Mouse (Mus musculus) forebrain, postnatal 0 days (tissue): ENCODE results near the gene Slc7a4. TPM values are rescaled to one million over a fixed set of nuclear protein-coding genes. Genes with fewer than 3 reads are reported as not detected.

Source experiments
- ATAC-seq: fragments of 200-750 bp; cut with Nextera tagmentation; 2 replicates; pipeline ENCODE4 v1.8.0; 2017; ENCODE audit warnings: mild to moderate bottlenecking, moderate library complexity
- DNase-seq: peaks from one replicate; pipeline ENCODE4 v3.0.0-alpha.2; 2015
- H3K27ac ChIP-seq: fragments of 300-500 bp; sonication (generic); 2 replicates; pipeline ENCODE4 v1.5.1; 2014; ENCODE audit warnings: low read depth, mild to moderate bottlenecking, antibody characterized with exemption, low read length, moderate library complexity, mixed read lengths
- H3K27me3 ChIP-seq: fragments of 300-500 bp; sonication (generic); 2 replicates; pipeline ENCODE4 v1.6.1; 2014; ENCODE audit warnings: mild to moderate bottlenecking, low read length, mixed read lengths; ENCODE audit not compliant: insufficient read depth
- H3K36me3 ChIP-seq: fragments of 300-500 bp; sonication (generic); 2 replicates; pipeline ENCODE4 v1.6.1; 2014; ENCODE audit warnings: mild to moderate bottlenecking, moderate library complexity; ENCODE audit not compliant: insufficient read depth
- H3K4me1 ChIP-seq: fragments of 300-500 bp; sonication (generic); 2 replicates; pipeline ENCODE4 v1.6.1; 2014; ENCODE audit warnings: antibody characterized with exemption; ENCODE audit not compliant: insufficient read depth
- H3K4me2 ChIP-seq: fragments of 300-500 bp; sonication (generic); 2 replicates; pipeline ENCODE4 v1.6.1; 2014; ENCODE audit warnings: low read depth, mild to moderate bottlenecking, moderate library complexity
- H3K4me3 ChIP-seq: fragments of 300-500 bp; sonication (generic); 2 replicates; pipeline ENCODE4 v1.5.1; 2014; ENCODE audit warnings: low read depth, low read length, mixed read lengths
- H3K9ac ChIP-seq: fragments of 300-500 bp; sonication (generic); 2 replicates; pipeline ENCODE4 v1.6.1; 2014; ENCODE audit warnings: mild to moderate bottlenecking
- H3K9me3 ChIP-seq: fragments of 300-500 bp; sonication (generic); 2 replicates; pipeline ENCODE4 v1.6.1; 2016; ENCODE audit warnings: low read length
- CTCF ChIP-seq: sonication (generic); IDR thresholded peaks from 2 replicates; pipeline ENCODE4 v1.5.1; 2016; ENCODE audit warnings: antibody characterized with exemption, control low read depth, low read depth
- WGBS: fragments of 180-500 bp; shearing (Covaris S2); extraction: QIAGEN DNeasy Blood & Tissue Kit; methylation state at CpG from one replicate; pipeline ENCODE4 v1.1.7; 2014; 5-methylcytosine and 5-hydroxymethylcytosine counted together
- polyA plus RNA-seq: library from polyadenylated mRNA; unstranded; fragments of >200 nt; fragmentation: Nextera tagmentation; extraction: Ambion mirVana; gene quantifications from 2 replicates; pipeline ENCODE4 v1.2.1, GENCODE M21; 2015
- total RNA-seq: library from RNA; depleted of rRNA; stranded (reverse); fragments of >200 nt; gene quantifications from 2 replicates; pipeline ENCODE4 v1.2.3, GENCODE M21; 2014; rRNA removed

Gene Slc7a4
- 47.5 and 53.4 TPM in 2 replicates for total RNA-seq
- 33.1 and 47.3 TPM in 2 replicates for polyA plus RNA-seq

- WGBS: 14% methylated on average over 8 of the region's 8 CpGs
- no peaks in the 10 kb centered on the region for H3K27me3 ChIP-seq
- no peaks in the 10 kb centered on the region for H3K4me1 ChIP-seq
- TF ChIP-seq CTCF: peak; percentile 50
- H3K36me3 ChIP-seq: no peaks in the 10 kb centered on the region
- H3K9me3 ChIP-seq: no peaks in the 10 kb centered on the region
- no peak for DNase-seq
- no peak within 1 kb of the TSS for H3K27ac ChIP-seq
- ATAC-seq: no peak
- H3K4me3 ChIP-seq: no peak within 1 kb of the TSS
- H3K9ac ChIP-seq: no peak within 1 kb of the TSS
- no peak within 1 kb of the TSS for H3K4me2 ChIP-seq
Measured at GRCm38 (mm10) chr16:17583064-17583463, at the start of gene Slc7a4. TSS of gene Slc7a4 (minus strand) at chr16:17583214.

- whole genome bisulfite sequencing: 97% methylated on average over 2 of the region's 2 CpGs
- Histone ChIP-seq H3K9me3 (no peaks in the 10 kb centered on the region), H3K4me1 (no peaks in the 10 kb centered on the region), H3K9ac (no peak overlapping the region), H3K4me3 (no peak overlapping the region), H3K27ac (no peak overlapping the region), H3K36me3 (peaks cover 75% of the 10 kb centered on the region), H3K4me2 (no peak overlapping the region), H3K27me3 (no peaks in the 10 kb centered on the region)
- no peak for TF ChIP-seq CTCF
- ATAC-seq (no peak), DNase-seq (no peak)
Measured at GRCm38 (mm10) chr16:17632580-17632979, 49.6 kb upstream of the Slc7a4 start.

DNA sequence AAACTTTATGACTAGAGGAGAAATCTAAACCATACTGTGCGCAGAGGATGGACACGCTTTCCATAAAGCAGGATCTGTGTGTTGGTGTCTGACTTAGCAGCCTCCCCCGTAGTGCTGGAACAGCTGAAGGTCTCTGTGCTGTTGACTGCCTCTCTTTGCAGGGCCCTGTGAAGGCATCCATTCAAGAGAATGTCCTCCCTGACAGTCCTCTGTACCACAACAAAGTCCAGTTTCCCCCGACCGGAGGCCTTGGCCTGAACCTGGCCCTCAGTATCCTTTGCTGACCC is 43.2 kb upstream of the Slc7a4 start:
- no peak for DNase-seq
- peaks cover 63% of the 10 kb centered on the region for H3K36me3 ChIP-seq
- WGBS: 96% methylated on average over 5 of the region's 5 CpGs
- H3K9me3 ChIP-seq: no peaks in the 10 kb centered on the region
- no peak overlapping the region for H3K27ac ChIP-seq
- ATAC-seq: no peak
- H3K4me1 ChIP-seq: no peaks in the 10 kb centered on the region
- no peak overlapping the region for H3K9ac ChIP-seq
- no peak for TF ChIP-seq CTCF
- H3K4me3 ChIP-seq: no peak overlapping the region
- H3K27me3 ChIP-seq: no peaks in the 10 kb centered on the region
- no peak overlapping the region for H3K4me2 ChIP-seq

- ATAC-seq (peak; percentile 78), DNase-seq (peak; percentile 38)
- TF ChIP-seq CTCF: peak; percentile 72
Measured at GRCm38 (mm10) chr16:17625488-17626268, 42.7 kb upstream of the Slc7a4 start.

DNA sequence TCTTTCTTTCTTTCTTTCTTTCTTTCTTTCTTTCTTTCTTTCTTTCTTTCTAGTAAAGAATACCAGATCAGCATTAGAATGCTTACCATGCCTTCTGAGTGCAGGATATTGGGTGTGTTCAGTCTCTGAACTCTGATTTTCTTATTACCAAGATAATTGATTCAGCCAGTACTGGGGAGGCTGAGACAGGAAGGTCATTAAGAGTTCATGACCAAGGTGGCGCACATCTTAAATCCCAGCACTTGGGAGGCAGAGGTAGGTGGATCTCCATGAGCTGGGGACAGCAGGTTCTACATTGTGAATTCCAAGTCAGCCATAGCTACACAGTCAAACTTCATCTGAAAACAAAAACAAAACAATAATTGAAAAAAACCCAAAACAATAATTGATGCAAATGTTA is 38.9 kb upstream of the Slc7a4 start:
- no peaks in the 10 kb centered on the region for H3K27me3 ChIP-seq
- no peaks in the 10 kb centered on the region for H3K9me3 ChIP-seq
- 91% methylated on average over 1 of the region's 1 CpGs for WGBS
- peaks cover 22% of the 10 kb centered on the region for H3K36me3 ChIP-seq
- no peak for ATAC-seq
- no peak overlapping the region for H3K4me3 ChIP-seq
- H3K27ac ChIP-seq: no peak overlapping the region
- no peak overlapping the region for H3K4me2 ChIP-seq
- DNase-seq: no peak
- peaks cover 6% of the 10 kb centered on the region; the same call in 1 of the 2 replicates for H3K4me1 ChIP-seq
- no peak overlapping the region for H3K9ac ChIP-seq
- TF ChIP-seq CTCF: no peak

More at GRCm38 (mm10) chr16:17625488-17626268, 42.7 kb upstream of the Slc7a4 start:
- Histone ChIP-seq H3K27ac (no peak overlapping the region), H3K4me1 (no peaks in the 10 kb centered on the region), H3K9me3 (no peaks in the 10 kb centered on the region), H3K9ac (no peak overlapping the region), H3K4me2 (no peak overlapping the region), H3K36me3 (peaks cover 59% of the 10 kb centered on the region), H3K4me3 (no peak overlapping the region), H3K27me3 (no peaks in the 10 kb centered on the region)
- WGBS: 65% methylated on average over 8 of the region's 8 CpGs

DNA sequence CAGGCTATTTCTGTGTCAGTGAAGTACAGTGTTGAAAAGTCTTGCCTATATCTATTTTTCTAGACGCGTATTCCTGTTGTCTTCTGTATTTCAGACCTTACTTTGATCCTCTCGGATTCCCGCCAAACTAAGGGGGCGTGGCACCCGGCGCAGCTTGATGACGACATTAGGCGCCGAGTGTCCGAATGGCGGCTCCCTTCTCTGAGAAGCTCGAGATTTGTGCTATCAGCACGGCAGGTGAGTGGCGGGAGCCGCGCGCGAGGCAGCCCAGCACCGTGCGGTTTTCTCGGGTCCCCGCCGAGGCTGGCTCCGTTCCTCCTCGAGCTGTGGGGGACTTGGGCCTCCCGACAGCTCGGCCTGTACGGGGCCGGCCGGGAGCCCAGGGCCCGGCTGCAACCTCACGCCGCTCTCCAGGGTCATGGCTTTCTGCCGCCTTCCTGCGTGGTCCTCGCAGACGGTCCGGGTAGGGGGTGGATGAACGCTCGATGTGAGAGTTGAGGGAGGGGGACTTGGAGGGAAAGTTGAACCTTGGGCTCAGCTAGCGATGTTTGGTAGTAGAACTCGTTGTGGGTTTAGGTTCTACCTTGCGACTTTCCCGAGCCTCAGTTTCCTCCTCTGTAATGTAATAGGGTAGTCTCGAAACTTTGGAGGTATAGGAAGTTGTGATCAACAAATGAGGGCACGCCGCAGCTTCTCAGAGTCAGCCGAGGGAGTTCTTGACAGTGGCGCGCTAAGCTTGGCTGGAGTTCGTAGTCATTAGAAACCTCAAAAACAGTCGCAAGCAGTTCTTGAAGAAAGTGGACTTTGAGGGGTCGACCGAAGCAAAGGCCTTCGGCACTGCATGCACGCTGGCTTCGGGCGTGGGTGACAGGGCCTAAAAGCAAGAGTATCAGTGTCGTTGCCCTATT is 36.4 kb upstream of the Slc7a4 start, which contains the start of gene Smpd4:
Smpd4 (plus strand) TSS at position 157 of the 908 bp plus-strand sequence.
- no peak for TF ChIP-seq CTCF
- 2% methylated on average over 60 of the region's 60 CpGs for WGBS
- 0 out of 2 replicates have a peak within 1 kb of the TSS, but pooled peaks have one; percentile 10 for H3K27ac ChIP-seq
- peak; percentile 72 for ATAC-seq
- no peaks in the 10 kb centered on the region for H3K9me3 ChIP-seq
- H3K27me3 ChIP-seq: no peaks in the 10 kb centered on the region
- peak; percentile 93 for DNase-seq
- peak within 1 kb of the TSS; percentile 72 for H3K9ac ChIP-seq
- peak within 1 kb of the TSS; percentile 68 for H3K4me2 ChIP-seq
- peak within 1 kb of the TSS; percentile 75 for H3K4me3 ChIP-seq
- peaks cover 6% of the 10 kb centered on the region; the same call in 1 of the 2 replicates for H3K4me1 ChIP-seq
- peaks cover 10% of the 10 kb centered on the region; the same call in 1 of the 2 replicates for H3K36me3 ChIP-seq
